Comparison of ENCODE assay signal across 8 mouse cellular contexts in the genomic region with DNA sequence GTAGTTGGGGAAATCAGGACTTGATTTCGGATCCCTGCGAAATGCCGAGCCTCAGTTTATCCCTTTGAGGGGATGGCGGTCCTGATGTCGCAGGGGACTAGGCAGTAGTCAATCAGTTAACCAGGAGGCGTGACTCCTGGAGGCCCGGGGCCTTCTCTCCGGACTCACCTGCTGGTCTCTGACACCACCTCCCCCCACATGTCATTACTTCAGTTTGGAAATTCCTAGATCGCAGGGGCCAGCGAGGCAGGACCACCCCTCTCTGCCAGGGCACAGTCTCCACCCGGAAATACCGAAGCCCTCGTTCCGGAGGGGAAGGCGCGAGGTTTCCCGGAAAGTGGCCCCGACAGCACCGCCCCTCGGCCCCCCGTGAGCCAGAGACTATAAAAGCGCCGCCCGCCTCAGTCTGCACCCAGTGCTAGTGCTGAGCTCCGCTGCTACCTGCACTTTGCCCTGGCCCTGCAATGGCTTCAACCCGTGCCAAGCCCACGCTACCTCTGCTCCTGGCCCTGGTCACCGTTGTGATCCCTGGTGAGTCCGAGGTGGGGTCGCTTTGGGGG. TPM values are rescaled to one million over a fixed set of nuclear protein-coding genes. Genes with fewer than 3 reads are reported as not detected.
DNase-seq lines count a peak whose midpoint lies in the region; ATAC-seq and TF ChIP-seq lines count a peak whose summit lies in the region.

Gene Icam1, plus strand, starts transcription at position 415 of the 560 bp plus-strand sequence.

- H3K4me3 ChIP-seq in embryonic facial prominence, embryonic 11.5 days (ENCODE audit: low read depth, low read length), result peak within 1 kb of the TSS; percentile 23
- peak within 1 kb of the TSS; percentile 57 for H3K4me3 ChIP-seq in heart, embryonic 10.5 days
- H3K4me3 ChIP-seq in kidney, adult 2 months (ENCODE audit: insufficient read depth, low read depth, low read length), result peak within 1 kb of the TSS; percentile 45
- H3K4me3 ChIP-seq in lung, embryonic 14.5 days (ENCODE audit: low read depth, low read length), result peak within 1 kb of the TSS; percentile 42
- peak within 1 kb of the TSS; percentile 20 for H3K4me3 ChIP-seq in olfactory bulb, adult 2 months (ENCODE audit: insufficient read depth, low read depth, low read length)

- no peak for ATAC-seq in embryonic facial prominence, embryonic 11.5 days (replicated peaks; ENCODE audit: insufficient number of reproducible peaks, low FRiP score, low TSS enrichment, low read depth)
- peak; percentile 48 for ATAC-seq in lung, embryonic 14.5 days (ENCODE audit: insufficient read depth)

- H3K27ac ChIP-seq in embryonic facial prominence, embryonic 11.5 days (replicated peaks; ENCODE audit: low read depth, low read length), result no peak within 1 kb of the TSS
- H3K27ac ChIP-seq in heart, embryonic 10.5 days, result peak within 1 kb of the TSS; percentile 47
- peak within 1 kb of the TSS; percentile 79 for H3K27ac ChIP-seq in kidney, adult 2 months (ENCODE audit: insufficient read depth, low read depth, low read length)
- peak within 1 kb of the TSS; percentile 36 for H3K27ac ChIP-seq in lung, embryonic 14.5 days (ENCODE audit: low read depth)
- H3K27ac ChIP-seq in olfactory bulb, adult 2 months (ENCODE audit: insufficient read depth, low read depth, low read length), result no peak within 1 kb of the TSS

- no peaks in the 10 kb centered on the region; the same call in none of the 2 replicates for H3K4me1 ChIP-seq in embryonic facial prominence, embryonic 11.5 days (ENCODE audit: control insufficient read depth, insufficient read depth, low read length)
- peaks cover 27% of the 10 kb centered on the region for H3K4me1 ChIP-seq in heart, embryonic 10.5 days
- H3K4me1 ChIP-seq in kidney, adult 2 months (ENCODE audit: control insufficient read depth, insufficient read depth, low read length), result no peaks in the 10 kb centered on the region
- peaks cover 3% of the 10 kb centered on the region; the same call in 1 of the 2 replicates for H3K4me1 ChIP-seq in lung, embryonic 14.5 days (ENCODE audit: insufficient read depth)
- peaks cover 14% of the 10 kb centered on the region for H3K4me1 ChIP-seq in olfactory bulb, adult 2 months (ENCODE audit: control insufficient read depth, insufficient read depth, low read length)

- H3K4me2 ChIP-seq in embryonic facial prominence, embryonic 11.5 days (ENCODE audit: low read depth, low read length), result peak within 1 kb of the TSS; percentile 30
- H3K4me2 ChIP-seq in lung, embryonic 14.5 days, result peak within 1 kb of the TSS; percentile 72

- no peaks in the 10 kb centered on the region for H3K9me3 ChIP-seq in embryonic facial prominence, embryonic 11.5 days (replicated peaks; ENCODE audit: control insufficient read depth, low read length)
- no peaks in the 10 kb centered on the region for H3K9me3 ChIP-seq in heart, embryonic 10.5 days
- no peaks in the 10 kb centered on the region for H3K9me3 ChIP-seq in lung, embryonic 14.5 days (ENCODE audit: low read depth, low read length)

- TF ChIP-seq POLR2A in kidney, adult 2 months (IDR thresholded peaks at IDR 0.05; ENCODE audit: low read depth, low read length), result peak; percentile 95
- TF ChIP-seq POLR2A in olfactory bulb, adult 2 months (IDR thresholded peaks at IDR 0.05; ENCODE audit: insufficient read depth, low read depth, low read length), result no peak

- no peaks in the 10 kb centered on the region for H3K36me3 ChIP-seq in embryonic facial prominence, embryonic 11.5 days (replicated peaks; ENCODE audit: control insufficient read depth, insufficient read depth, low read depth, low read length)
- no peaks in the 10 kb centered on the region for H3K36me3 ChIP-seq in heart, embryonic 10.5 days
- H3K36me3 ChIP-seq in kidney, adult 2 months (ENCODE audit: control insufficient read depth, insufficient read depth, low read length), result no peaks in the 10 kb centered on the region
- 0 out of 2 replicates have a peak, but pooled peaks cover 4% of the 10 kb centered on the region for H3K36me3 ChIP-seq in lung, embryonic 14.5 days (ENCODE audit: insufficient read depth)

- no peak for TF ChIP-seq CTCF in kidney, adult 2 months (conservative IDR thresholded peaks at IDR 0.05; ENCODE audit: insufficient read depth, insufficient read length, low read depth, low read length)
- TF ChIP-seq CTCF in lung, embryonic 14.5 days (IDR thresholded peaks at IDR 0.05; ENCODE audit: low read depth), result no peak
- TF ChIP-seq CTCF in olfactory bulb, adult 2 months (IDR thresholded peaks at IDR 0.05; ENCODE audit: insufficient read depth, low read depth, low read length), result no peak

- peak; percentile 62 for DNase-seq in MEL-GATA-1-ER (ENCODE audit: extremely low read depth, low read depth)
- DNase-seq in embryonic facial prominence, embryonic 11.5 days (ENCODE audit: low spot score), result no peak
- no peak for DNase-seq in heart, embryonic 10.5 days (ENCODE audit: low spot score)
- DNase-seq in kidney, adult 2 months, result peak; percentile 93
- DNase-seq in lung, embryonic 14.5 days, result peak; percentile 69
- peak; percentile 75 to 80 for DNase-seq in urinary bladder, postnatal 4 days (ENCODE audit: low spot score in 2 of 2)
- no peak for DNase-seq in retina, postnatal 1 day

- 1% methylated on average over 30 of the region's 30 CpGs for WGBS in embryonic facial prominence, embryonic 11.5 days
- 2% methylated on average over 30 of the region's 30 CpGs for WGBS in heart, embryonic 10.5 days
- 1% methylated on average over 30 of the region's 30 CpGs for WGBS in kidney, adult 2 months
- WGBS in lung, embryonic 14.5 days, result under 1% methylated on average over 30 of the region's 30 CpGs
- 3% methylated on average over 30 of the region's 30 CpGs for WGBS in olfactory bulb, adult 2 months

- H3K27me3 ChIP-seq in embryonic facial prominence, embryonic 11.5 days (ENCODE audit: control insufficient read depth, insufficient read depth, low read length), result peaks cover 30% of the 10 kb centered on the region
- H3K27me3 ChIP-seq in heart, embryonic 10.5 days (ENCODE audit: insufficient read depth, poor library complexity, severe bottlenecking), result peaks cover 64% of the 10 kb centered on the region
- no peaks in the 10 kb centered on the region for H3K27me3 ChIP-seq in kidney, adult 2 months (replicated peaks; ENCODE audit: control insufficient read depth, insufficient read depth, low read length)
- H3K27me3 ChIP-seq in lung, embryonic 14.5 days (ENCODE audit: insufficient read depth, low read length), result peaks cover 35% of the 10 kb centered on the region

- no peak within 1 kb of the TSS for H3K9ac ChIP-seq in embryonic facial prominence, embryonic 11.5 days (replicated peaks; ENCODE audit: low read length)
- peak within 1 kb of the TSS; percentile 42 for H3K9ac ChIP-seq in lung, embryonic 14.5 days

RNA-seq across cellular contexts. Expression of gene Icam1, which starts in this region (rescaled TPM):
- 4.5 and 5.8 TPM in 2 replicates for polyA plus RNA-seq in embryonic facial prominence, embryonic 11.5 days (2014; fragmentation: Nextera tagmentation; extraction: Ambion mirVana)
- polyA plus RNA-seq in heart, embryonic 10.5 days (2016; fragmentation: Nextera tagmentation; extraction: Ambion mirVana), result 7.7 and 9.7 TPM in 2 replicates
- 23.4 and 25.9 TPM in 2 replicates for polyA plus RNA-seq in kidney, adult 2 months (2012; rRNA removed)
- 33.6 and 41.5 TPM in 2 replicates for polyA plus RNA-seq in lung, embryonic 14.5 days (2014; fragmentation: Nextera tagmentation; extraction: Ambion mirVana)
- not detected in 2 replicates for polyA plus RNA-seq in olfactory bulb, adult 2 months (2012; ENCODE audit: insufficient read depth, insufficient read length, low replicate concordance, missing spikeins)

Comparison
In these comparisons a context has a peak if more than half of its experiments do, and no peak if none do; other contexts are left out.
1. DNase-seq: peak in MEL-GATA-1-ER (single experiment), kidney, adult 2 months (single experiment), lung, embryonic 14.5 days (single experiment) and urinary bladder, postnatal 4 days (2 of 2); none in embryonic facial prominence, embryonic 11.5 days (single experiment), heart, embryonic 10.5 days (single experiment) and retina, postnatal 1 day (single experiment).
2. H3K27ac ChIP-seq: peak in heart, embryonic 10.5 days (single experiment), kidney, adult 2 months (single experiment) and lung, embryonic 14.5 days (single experiment); none in embryonic facial prominence, embryonic 11.5 days (single experiment) and olfactory bulb, adult 2 months (single experiment).
3. Peak in every context shown above with its lines, with median percentiles within 50 percentile points of each other: H3K4me3 ChIP-seq.